In the genomic region with DNA sequence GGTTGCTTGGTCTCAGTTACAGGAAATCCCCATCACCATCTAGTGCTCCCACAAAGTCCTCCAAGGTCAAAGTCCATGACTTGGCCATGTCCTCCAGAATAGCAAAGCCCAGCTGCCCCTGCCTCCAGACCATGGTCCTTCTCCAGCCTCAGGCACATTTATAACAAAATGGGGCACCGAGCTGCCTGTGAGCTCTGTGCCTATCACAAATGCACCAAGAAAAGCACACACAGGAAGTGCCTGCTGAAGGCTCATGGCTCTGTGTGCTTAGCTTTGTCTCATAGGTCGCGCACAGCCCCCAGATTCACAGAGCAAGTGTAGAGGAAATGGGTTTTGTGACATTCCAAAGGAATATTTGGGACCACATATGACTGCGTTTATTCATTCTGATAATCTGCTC, we compare ENCODE assay signal across 24 mouse cellular contexts. TPM values are rescaled to one million over a fixed set of nuclear protein-coding genes. Genes with fewer than 3 reads are reported as not detected.
DNase-seq lines count a peak whose midpoint lies in the region; ATAC-seq and TF ChIP-seq lines count a peak whose summit lies in the region.
"Had no signal": no experiment of that assay in that cellular context is flagged by ENCODE, and none has a peak within 500 bp of the region (broad histone marks: within the 10 kb centered on the region; RNA-seq: fewer than 3 reads in every experiment).

No protein-coding gene starts in this region.

- H3K27me3 ChIP-seq in heart, embryonic 16.5 days (ENCODE audit: control insufficient read depth, insufficient read depth, low read length), result no peaks in the 10 kb centered on the region
- H3K27me3 ChIP-seq in hindbrain, embryonic 11.5 days (ENCODE audit: control insufficient read depth, insufficient read depth, low read length), result no peaks in the 10 kb centered on the region
- H3K27me3 ChIP-seq: embryonic facial prominence, embryonic 12.5 days; limb, embryonic 15.5 days; liver, embryonic 15.5 days had no signal

- peaks cover 79% of the 10 kb centered on the region for H3K4me1 ChIP-seq in heart, embryonic 16.5 days (ENCODE audit: control insufficient read depth, insufficient read depth, low read length)
- peaks cover 26% of the 10 kb centered on the region for H3K4me1 ChIP-seq in embryonic fibroblast, embryonic 13.5 days (ENCODE audit: control insufficient read depth, insufficient read depth, low read length)
- no peaks in the 10 kb centered on the region; the same call in 1 of the 2 replicates for H3K4me1 ChIP-seq in hindbrain, embryonic 11.5 days (replicated peaks; ENCODE audit: control insufficient read depth, insufficient read depth, low read length)
- H3K4me1 ChIP-seq: liver, embryonic 15.5 days had no signal

- no peaks in the 10 kb centered on the region for H3K9me3 ChIP-seq in heart, embryonic 16.5 days (replicated peaks; ENCODE audit: control insufficient read depth, low read length)
- no peaks in the 10 kb centered on the region for H3K9me3 ChIP-seq in hindbrain, embryonic 11.5 days (ENCODE audit: control insufficient read depth, low read length)
- H3K9me3 ChIP-seq: embryonic facial prominence, embryonic 12.5 days; G1E; limb, embryonic 15.5 days; liver, embryonic 15.5 days; midbrain, embryonic 10.5 days had no signal

- H3K9ac ChIP-seq in heart, embryonic 16.5 days (ENCODE audit: low read length), result peak overlapping the region; percentile 31
- no peak overlapping the region for H3K9ac ChIP-seq in hindbrain, embryonic 11.5 days (ENCODE audit: low read depth, low read length)
- H3K9ac ChIP-seq: embryonic facial prominence, embryonic 12.5 days; limb, embryonic 15.5 days; liver, embryonic 15.5 days had no signal

- no peaks in the 10 kb centered on the region for H3K36me3 ChIP-seq in heart, embryonic 16.5 days (ENCODE audit: control insufficient read depth, insufficient read depth)
- H3K36me3 ChIP-seq in hindbrain, embryonic 11.5 days (ENCODE audit: control insufficient read depth, insufficient read depth, low read length), result no peaks in the 10 kb centered on the region
- H3K36me3 ChIP-seq: embryonic facial prominence, embryonic 12.5 days; G1E; limb, embryonic 15.5 days; liver, embryonic 15.5 days; midbrain, embryonic 10.5 days had no signal

- TF ChIP-seq POLR2A in embryonic fibroblast, embryonic 13.5 days (IDR thresholded peaks at IDR 0.05; ENCODE audit: low read depth, low read length), result no peak

- WGBS in heart, embryonic 16.5 days, result 33% methylated on average over 4 of the region's 4 CpGs
- 89% methylated on average over 4 of the region's 4 CpGs for whole genome bisulfite sequencing in hindbrain, embryonic 11.5 days

- ATAC-seq in heart, embryonic 16.5 days (replicated peaks; ENCODE audit: extremely low read depth, insufficient read depth, low FRiP score), result no peak
- no peak for ATAC-seq in hindbrain, embryonic 11.5 days (ENCODE audit: low FRiP score)
- ATAC-seq: forebrain, embryonic 14.5 days had no signal

- no peak overlapping the region for H3K4me3 ChIP-seq in heart, embryonic 16.5 days (ENCODE audit: low read length)
- no peak overlapping the region for H3K4me3 ChIP-seq in embryonic fibroblast, embryonic 13.5 days (ENCODE audit: insufficient read depth, low read length)
- no peak overlapping the region for H3K4me3 ChIP-seq in hindbrain, embryonic 11.5 days (ENCODE audit: low read depth, low read length)
- H3K4me3 ChIP-seq: embryonic facial prominence, embryonic 12.5 days; layer of hippocampus, adult 2 months; limb, embryonic 15.5 days; liver, embryonic 15.5 days; midbrain, embryonic 10.5 days had no signal

- no peak for TF ChIP-seq CTCF in embryonic fibroblast, embryonic 13.5 days (IDR thresholded peaks at IDR 0.05; ENCODE audit: borderline replicate concordance, insufficient read depth, low read length)

- H3K4me2 ChIP-seq in heart, embryonic 16.5 days (ENCODE audit: low read depth, low read length), result no peak overlapping the region
- H3K4me2 ChIP-seq in hindbrain, embryonic 11.5 days (replicated peaks; ENCODE audit: low read depth, low read length), result no peak overlapping the region
- H3K4me2 ChIP-seq: embryonic facial prominence, embryonic 12.5 days; limb, embryonic 15.5 days; liver, embryonic 15.5 days had no signal

- no peak for DNase-seq in heart, adult 11 months
- DNase-seq in thymus, postnatal 0 days (ENCODE audit: low spot score), result peak; percentile 54
- no peak for DNase-seq in thymus, postnatal 14 days
- DNase-seq in urinary bladder, postnatal 4 days (ENCODE audit: low spot score in 2 of 2), result no peak
- DNase-seq in hindbrain, embryonic 11.5 days (ENCODE audit: low spot score), result no peak
- DNase-seq: adrenal gland, postnatal 25 days; cerebellum, adult 11 months; cerebellum, postnatal 10 days; gastrocnemius, postnatal 25 days; kidney, adult 8-10 months; kidney, postnatal 14 days; layer of hippocampus, postnatal 36 days; lung, postnatal 4 days; retina, postnatal 1 day; right cerebral cortex, postnatal 4 days had no signal

- H3K27ac ChIP-seq in heart, embryonic 16.5 days (ENCODE audit: low read length), result peak overlapping the region; percentile 72
- peak overlapping the region; percentile 29; the same call in 1 of the 2 replicates for H3K27ac ChIP-seq in embryonic fibroblast, embryonic 13.5 days (ENCODE audit: insufficient read depth, low read length)
- H3K27ac ChIP-seq in hindbrain, embryonic 11.5 days (ENCODE audit: low read depth, low read length), result no peak overlapping the region
- H3K27ac ChIP-seq: embryonic facial prominence, embryonic 12.5 days; layer of hippocampus, adult 2 months; limb, embryonic 15.5 days; liver, embryonic 15.5 days; midbrain, embryonic 10.5 days had no signal

RNA-seq across cellular contexts. Expression of gene Sorcs2, which starts 39.8 kb away (rescaled TPM):
- 8.2 and 10.7 TPM in 2 replicates for polyA plus RNA-seq in heart, embryonic 16.5 days (2015; fragmentation: Nextera tagmentation; extraction: Ambion mirVana)
- polyA plus RNA-seq in thymus, postnatal 0 days (2015; fragmentation: Nextera tagmentation; extraction: Ambion mirVana), result 1.6 and 1.7 TPM in 2 replicates
- polyA plus RNA-seq in embryonic fibroblast, embryonic 13.5 days (2011; ENCODE audit: insufficient read length, low read depth, missing spikeins), result 57.1 and 67.1 TPM in 2 replicates
- polyA plus RNA-seq in hindbrain, embryonic 11.5 days (2014; fragmentation: Nextera tagmentation; extraction: Ambion mirVana), result 4.1 and 6.0 TPM in 2 replicates
